Mouse (Mus musculus): ENCODE data around the gene Fam20a. TPM values are rescaled to one million over a fixed set of nuclear protein-coding genes. Genes with fewer than 3 reads are reported as not detected.

Fam20a gene
- polyA plus RNA-seq (2015; fragmentation: Nextera tagmentation; extraction: Ambion mirVana): 2.3 and 3.0 TPM in 2 replicates

- peak within 1 kb of the TSS; percentile 65 for H3K27ac ChIP-seq
Observed at GRCm38 (mm10) chr11:109721781-109722446, at the start of gene Fam20a. TSS of gene Fam20a (minus strand) at chr11:109722279.

GRCm38 (mm10) chr11:109771381-109771780 is 49.3 kb upstream of the Fam20a start:
- Histone ChIP-seq H3K27ac (no peak overlapping the region), H3K36me3 (no peaks in the 10 kb centered on the region), H3K4me1 (no peaks in the 10 kb centered on the region), H3K9ac (no peak overlapping the region), H3K4me2 (no peak overlapping the region), H3K27me3 (replicated peaks) (no peaks in the 10 kb centered on the region), H3K9me3 (no peaks in the 10 kb centered on the region), H3K4me3 (replicated peaks) (no peak overlapping the region)
- 73% methylated on average over 1 of the region's 1 CpGs for WGBS
- ATAC-seq (ENCODE audit: insufficient read depth, low FRiP score, low read depth): no peak

More at GRCm38 (mm10) chr11:109721781-109722446, at the start of gene Fam20a:
- peak; percentile 44; the same call in 1 of the 2 replicates for ATAC-seq (ENCODE audit: insufficient read depth, low FRiP score, low read depth)
- peak within 1 kb of the TSS; percentile 43 for H3K4me3 ChIP-seq (replicated peaks)
- H3K27me3 ChIP-seq (replicated peaks): 0 out of 2 replicates have a peak, but pooled peaks cover 3% of the 10 kb centered on the region
- 2% methylated on average over 31 of the region's 31 CpGs for WGBS
- peak within 1 kb of the TSS; percentile 90 for H3K4me2 ChIP-seq
- peak within 1 kb of the TSS; percentile 21; the same call in 1 of the 2 replicates for H3K9ac ChIP-seq
- H3K9me3 ChIP-seq: no peaks in the 10 kb centered on the region
- no peaks in the 10 kb centered on the region for H3K36me3 ChIP-seq
- peaks cover 18% of the 10 kb centered on the region for H3K4me1 ChIP-seq

GRCm38 (mm10) chr11:109770185-109770584 is 48.1 kb upstream of the Fam20a start:
- Histone ChIP-seq H3K4me3 (replicated peaks) (no peak overlapping the region), H3K36me3 (no peaks in the 10 kb centered on the region), H3K27ac (no peak overlapping the region), H3K9me3 (no peaks in the 10 kb centered on the region), H3K4me1 (no peaks in the 10 kb centered on the region), H3K27me3 (replicated peaks) (no peaks in the 10 kb centered on the region), H3K9ac (no peak overlapping the region), H3K4me2 (no peak overlapping the region)
- WGBS: 88% methylated on average over 14 of the region's 14 CpGs
- ATAC-seq (ENCODE audit: insufficient read depth, low FRiP score, low read depth): no peak

- no peaks in the 10 kb centered on the region for H3K36me3 ChIP-seq
- no peak overlapping the region for H3K4me2 ChIP-seq
- 80% methylated on average over 5 of the region's 5 CpGs for WGBS
- H3K27me3 ChIP-seq (replicated peaks): no peaks in the 10 kb centered on the region
- no peaks in the 10 kb centered on the region for H3K4me1 ChIP-seq
- no peak overlapping the region for H3K4me3 ChIP-seq (replicated peaks)
- H3K9ac ChIP-seq: no peak overlapping the region
- no peak for ATAC-seq (ENCODE audit: insufficient read depth, low FRiP score, low read depth)
- H3K9me3 ChIP-seq: no peaks in the 10 kb centered on the region
- H3K27ac ChIP-seq: no peak overlapping the region
Observed at GRCm38 (mm10) chr11:109769091-109769490, 47.0 kb upstream of the Fam20a start.

- WGBS: 77% methylated on average over 7 of the region's 7 CpGs
- H3K36me3 ChIP-seq: no peaks in the 10 kb centered on the region
Observed at GRCm38 (mm10) chr11:109760063-109760462, 38.0 kb upstream of the Fam20a start.

GRCm38 (mm10) chr11:109758616-109759215 is 36.6 kb upstream of the Fam20a start:
- no peak overlapping the region for H3K9ac ChIP-seq
- H3K9me3 ChIP-seq: no peaks in the 10 kb centered on the region
- no peak overlapping the region for H3K4me2 ChIP-seq
- H3K27me3 ChIP-seq (replicated peaks): no peaks in the 10 kb centered on the region
- 91% methylated on average over 2 of the region's 2 CpGs for WGBS
- ATAC-seq (ENCODE audit: insufficient read depth, low FRiP score, low read depth): no peak
- H3K4me1 ChIP-seq: no peaks in the 10 kb centered on the region
- no peak overlapping the region for H3K27ac ChIP-seq
- no peak overlapping the region for H3K4me3 ChIP-seq (replicated peaks)
- no peaks in the 10 kb centered on the region for H3K36me3 ChIP-seq

More at GRCm38 (mm10) chr11:109760063-109760462, 38.0 kb upstream of the Fam20a start:
- Histone ChIP-seq H3K27me3 (replicated peaks) (no peaks in the 10 kb centered on the region), H3K4me3 (replicated peaks) (no peak overlapping the region), H3K9me3 (no peaks in the 10 kb centered on the region), H3K27ac (no peak overlapping the region), H3K9ac (no peak overlapping the region), H3K4me1 (no peaks in the 10 kb centered on the region), H3K4me2 (no peak overlapping the region)
- no peak for ATAC-seq (ENCODE audit: insufficient read depth, low FRiP score, low read depth)

GRCm38 (mm10) chr11:109754105-109754602 is 32.1 kb upstream of the Fam20a start:
- no peaks in the 10 kb centered on the region for H3K9me3 ChIP-seq
- no peak overlapping the region for H3K4me3 ChIP-seq (replicated peaks)
- no peak for ATAC-seq (ENCODE audit: insufficient read depth, low FRiP score, low read depth)
- H3K27me3 ChIP-seq (replicated peaks): no peaks in the 10 kb centered on the region
- WGBS: 78% methylated on average over 7 of the region's 7 CpGs
- H3K9ac ChIP-seq: no peak overlapping the region
- H3K4me1 ChIP-seq: 0 out of 2 replicates have a peak, but pooled peaks cover 2% of the 10 kb centered on the region
- H3K36me3 ChIP-seq: no peaks in the 10 kb centered on the region
- H3K27ac ChIP-seq: no peak overlapping the region
- no peak overlapping the region for H3K4me2 ChIP-seq

- Histone ChIP-seq H3K4me1 (0 out of 2 replicates have a peak, but pooled peaks cover 2% of the 10 kb centered on the region), H3K27me3 (replicated peaks) (no peaks in the 10 kb centered on the region), H3K36me3 (no peaks in the 10 kb centered on the region), H3K4me2 (no peak overlapping the region), H3K4me3 (replicated peaks) (no peak overlapping the region), H3K27ac (no peak overlapping the region), H3K9ac (no peak overlapping the region), H3K9me3 (no peaks in the 10 kb centered on the region)
- 53% methylated on average over 12 of the region's 12 CpGs for WGBS
- ATAC-seq (ENCODE audit: insufficient read depth, low FRiP score, low read depth): no peak
Observed at GRCm38 (mm10) chr11:109751636-109752603, 29.8 kb upstream of the Fam20a start.

- Histone ChIP-seq H3K4me3 (replicated peaks) (no peak overlapping the region), H3K9ac (no peak overlapping the region), H3K4me1 (no peaks in the 10 kb centered on the region), H3K27me3 (replicated peaks) (no peaks in the 10 kb centered on the region), H3K9me3 (no peaks in the 10 kb centered on the region), H3K36me3 (no peaks in the 10 kb centered on the region), H3K27ac (no peak overlapping the region), H3K4me2 (no peak overlapping the region)
- WGBS: 73% methylated on average over 4 of the region's 4 CpGs
- no peak for ATAC-seq (ENCODE audit: insufficient read depth, low FRiP score, low read depth)
Observed at GRCm38 (mm10) chr11:109745210-109745609, 23.1 kb upstream of the Fam20a start.

GRCm38 (mm10) chr11:109737967-109738366 is 15.9 kb upstream of the Fam20a start:
- Histone ChIP-seq H3K36me3 (no peaks in the 10 kb centered on the region), H3K9ac (no peak overlapping the region), H3K9me3 (no peaks in the 10 kb centered on the region), H3K27me3 (replicated peaks) (no peaks in the 10 kb centered on the region), H3K4me3 (replicated peaks) (no peak overlapping the region), H3K4me2 (no peak overlapping the region), H3K4me1 (no peaks in the 10 kb centered on the region), H3K27ac (no peak overlapping the region)
- peak; percentile 31; the same call in 1 of the 2 replicates for ATAC-seq (ENCODE audit: insufficient read depth, low FRiP score, low read depth)
- 36% methylated on average over 3 of the region's 3 CpGs for WGBS

- no peaks in the 10 kb centered on the region for H3K9me3 ChIP-seq
- 77% methylated on average over 3 of the region's 3 CpGs for WGBS
- H3K9ac ChIP-seq: no peak overlapping the region
- H3K27ac ChIP-seq: no peak overlapping the region
- no peaks in the 10 kb centered on the region for H3K4me1 ChIP-seq
- ATAC-seq (ENCODE audit: insufficient read depth, low FRiP score, low read depth): no peak
- H3K36me3 ChIP-seq: no peaks in the 10 kb centered on the region
- H3K27me3 ChIP-seq (replicated peaks): no peaks in the 10 kb centered on the region
- H3K4me3 ChIP-seq (replicated peaks): no peak overlapping the region
- no peak overlapping the region for H3K4me2 ChIP-seq
Observed at GRCm38 (mm10) chr11:109736406-109736805, 14.3 kb upstream of the Fam20a start.

Measured in stomach, embryonic 15.5 days (tissue).